Mouse (Mus musculus) neural tube, embryonic 15.5 days (tissue): ENCODE measurements around the gene Cdcp1. TPM values are rescaled to one million over a fixed set of nuclear protein-coding genes. Genes with fewer than 3 reads are reported as not detected.

Experiments used
- ATAC-seq: fragments of 200-750 bp; cut with Nextera tagmentation; 2 replicates; pipeline ENCODE4 v1.8.0; 2017; ENCODE audit warnings: mild to moderate bottlenecking, moderate TSS enrichment, moderate library complexity; ENCODE audit not compliant: low FRiP score
- H3K27ac ChIP-seq: fragments of 300-500 bp; sonication (generic); replicated peaks from 2 replicates; pipeline ENCODE4 v1.5.1; 2015; ENCODE audit warnings: mild to moderate bottlenecking, inconsistent platforms
- H3K27me3 ChIP-seq: fragments of 300-500 bp; sonication (generic); replicated peaks from 2 replicates; pipeline ENCODE4 v1.6.1; 2015; ENCODE audit warnings: inconsistent platforms
- H3K36me3 ChIP-seq: fragments of 300-500 bp; sonication (generic); 2 replicates; pipeline ENCODE4 v1.6.1; 2015; ENCODE audit warnings: inconsistent platforms
- H3K4me1 ChIP-seq: fragments of 300-500 bp; sonication (generic); 2 replicates; pipeline ENCODE4 v1.6.1; 2015; ENCODE audit warnings: inconsistent platforms
- H3K4me2 ChIP-seq: fragments of 300-500 bp; sonication (generic); 2 replicates; pipeline ENCODE4 v1.6.1; 2015; ENCODE audit warnings: inconsistent platforms, mild to moderate bottlenecking, moderate library complexity
- H3K4me3 ChIP-seq: fragments of 300-500 bp; sonication (generic); replicated peaks from 2 replicates; pipeline ENCODE4 v1.5.1; 2015; ENCODE audit warnings: mild to moderate bottlenecking, inconsistent platforms
- H3K9ac ChIP-seq: fragments of 300-500 bp; sonication (generic); replicated peaks from 2 replicates; pipeline ENCODE4 v1.6.1; 2015; ENCODE audit warnings: mild to moderate bottlenecking, inconsistent platforms
- H3K9me3 ChIP-seq: fragments of 300-500 bp; sonication (generic); replicated peaks from 2 replicates; pipeline ENCODE4 v1.6.1; 2016; ENCODE audit warnings: inconsistent platforms
- WGBS: fragments of 180-500 bp; shearing (Covaris S2); methylation state at CpG from one replicate; pipeline ENCODE4 v1.1.7; 2015; ENCODE audit warnings: mixed read lengths; 5-methylcytosine and 5-hydroxymethylcytosine counted together
- polyA plus RNA-seq: library from polyadenylated mRNA; unstranded; fragments of >200 nt; fragmentation: Nextera tagmentation; extraction: Ambion mirVana; gene quantifications from 2 replicates; pipeline ENCODE4 v1.2.1, GENCODE M21; 2015

The Cdcp1 gene
- polyA plus RNA-seq, 1 experiment from 2014 or later: 0.19 TPM

GRCm38 (mm10) chr9:123165781-123166443 is 49.9 kb downstream of the Cdcp1 start:
- 63% methylated on average over 3 of the region's 3 CpGs for WGBS
- no peak for ATAC-seq

GRCm38 (mm10) chr9:123162985-123163694 is 52.7 kb downstream of the Cdcp1 start:
- no peak for ATAC-seq
- Histone ChIP-seq H3K9me3 (no peaks in the 10 kb centered on the region), H3K27ac (no peak overlapping the region), H3K4me3 (no peak overlapping the region), H3K4me1 (no peaks in the 10 kb centered on the region), H3K9ac (no peak overlapping the region), H3K27me3 (no peaks in the 10 kb centered on the region), H3K4me2 (no peak overlapping the region), H3K36me3 (no peaks in the 10 kb centered on the region)
- 92% methylated on average over 4 of the region's 4 CpGs for WGBS

More at GRCm38 (mm10) chr9:123165781-123166443, 49.9 kb downstream of the Cdcp1 start:
- Histone ChIP-seq H3K4me2 (no peak overlapping the region), H3K9me3 (no peaks in the 10 kb centered on the region), H3K9ac (no peak overlapping the region), H3K27me3 (no peaks in the 10 kb centered on the region), H3K36me3 (no peaks in the 10 kb centered on the region), H3K4me1 (no peaks in the 10 kb centered on the region), H3K27ac (no peak overlapping the region), H3K4me3 (no peak overlapping the region)

- Histone ChIP-seq H3K4me1 (no peaks in the 10 kb centered on the region; the same call in 1 of the 2 replicates), H3K9ac (no peak overlapping the region), H3K27ac (no peak overlapping the region), H3K36me3 (no peaks in the 10 kb centered on the region), H3K4me3 (no peak overlapping the region), H3K4me2 (no peak overlapping the region), H3K9me3 (no peaks in the 10 kb centered on the region), H3K27me3 (no peaks in the 10 kb centered on the region)
- no peak for ATAC-seq
- 75% methylated on average over 2 of the region's 2 CpGs for WGBS
These were observed 54.0 kb downstream of the Cdcp1 start for GRCm38 (mm10) chr9:123161792-123162191.

GRCm38 (mm10) chr9:123159330-123159729 is 56.5 kb downstream of the Cdcp1 start:
- Histone ChIP-seq H3K27ac (no peak overlapping the region), H3K4me2 (no peak overlapping the region), H3K36me3 (no peaks in the 10 kb centered on the region), H3K4me3 (no peak overlapping the region), H3K9me3 (no peaks in the 10 kb centered on the region), H3K9ac (no peak overlapping the region), H3K4me1 (no peaks in the 10 kb centered on the region; the same call in 1 of the 2 replicates), H3K27me3 (no peaks in the 10 kb centered on the region)
- 72% methylated on average over 7 of the region's 7 CpGs for WGBS
- ATAC-seq: peak; percentile 57; the same call in 1 of the 2 replicates

GRCm38 (mm10) chr9:123158125-123158836 is 57.6 kb downstream of the Cdcp1 start:
- no peaks in the 10 kb centered on the region for H3K27me3 ChIP-seq
- WGBS: 58% methylated on average over 8 of the region's 8 CpGs
- H3K4me2 ChIP-seq: no peak overlapping the region
- H3K9ac ChIP-seq: no peak overlapping the region
- H3K9me3 ChIP-seq: no peaks in the 10 kb centered on the region
- no peaks in the 10 kb centered on the region; the same call in 1 of the 2 replicates for H3K4me1 ChIP-seq
- H3K4me3 ChIP-seq: no peak overlapping the region
- ATAC-seq: no peak
- no peaks in the 10 kb centered on the region for H3K36me3 ChIP-seq
- no peak overlapping the region for H3K27ac ChIP-seq

GRCm38 (mm10) chr9:123157699-123158098 is 58.1 kb downstream of the Cdcp1 start:
- Histone ChIP-seq H3K36me3 (no peaks in the 10 kb centered on the region), H3K4me2 (no peak overlapping the region), H3K9me3 (no peaks in the 10 kb centered on the region), H3K27me3 (no peaks in the 10 kb centered on the region), H3K27ac (no peak overlapping the region), H3K4me1 (no peaks in the 10 kb centered on the region; the same call in 1 of the 2 replicates), H3K4me3 (no peak overlapping the region), H3K9ac (no peak overlapping the region)
- ATAC-seq: no peak

GRCm38 (mm10) chr9:123156910-123157361 is 58.9 kb downstream of the Cdcp1 start:
- Histone ChIP-seq H3K4me1 (no peaks in the 10 kb centered on the region; the same call in 1 of the 2 replicates), H3K9me3 (no peaks in the 10 kb centered on the region), H3K36me3 (no peaks in the 10 kb centered on the region), H3K4me2 (peak overlapping the region; percentile 35), H3K27me3 (no peaks in the 10 kb centered on the region), H3K27ac (no peak overlapping the region), H3K9ac (no peak overlapping the region), H3K4me3 (0 out of 2 replicates have a peak overlapping the region, but pooled peaks have one; percentile 13)
- 39% methylated on average over 30 of the region's 30 CpGs for WGBS
- ATAC-seq: no peak

GRCm38 (mm10) chr9:123153121-123153520 is 62.7 kb downstream of the Cdcp1 start:
- Histone ChIP-seq H3K4me1 (no peaks in the 10 kb centered on the region; the same call in 1 of the 2 replicates), H3K27me3 (no peaks in the 10 kb centered on the region), H3K9me3 (no peaks in the 10 kb centered on the region), H3K4me3 (no peak overlapping the region), H3K36me3 (no peaks in the 10 kb centered on the region), H3K4me2 (no peak overlapping the region), H3K9ac (no peak overlapping the region), H3K27ac (no peak overlapping the region)
- WGBS: 91% methylated on average over 2 of the region's 2 CpGs
- no peak for ATAC-seq

- Histone ChIP-seq H3K27ac (no peak overlapping the region), H3K4me1 (no peaks in the 10 kb centered on the region; the same call in 1 of the 2 replicates), H3K27me3 (no peaks in the 10 kb centered on the region), H3K36me3 (no peaks in the 10 kb centered on the region), H3K4me2 (no peak overlapping the region), H3K9ac (no peak overlapping the region), H3K9me3 (no peaks in the 10 kb centered on the region), H3K4me3 (no peak overlapping the region)
- 83% methylated on average over 3 of the region's 3 CpGs for WGBS
- no peak for ATAC-seq
These were observed 63.8 kb downstream of the Cdcp1 start for GRCm38 (mm10) chr9:123152026-123152425.

- no peak for ATAC-seq
- 54% methylated on average over 1 of the region's 1 CpGs for WGBS
- H3K27ac ChIP-seq: no peak overlapping the region
These were observed 64.3 kb downstream of the Cdcp1 start for GRCm38 (mm10) chr9:123151561-123151960.

GRCm38 (mm10) chr9:123150241-123151020 is 65.4 kb downstream of the Cdcp1 start, which contains the start of gene Clec3b:
Clec3b (plus strand) TSS chr9:123150946.
- Histone ChIP-seq H3K4me1 (no peaks in the 10 kb centered on the region), H3K9me3 (no peaks in the 10 kb centered on the region), H3K4me2 (no peak within 1 kb of the TSS), H3K9ac (no peak within 1 kb of the TSS), H3K36me3 (peaks cover 4% of the 10 kb centered on the region; the same call in 1 of the 2 replicates), H3K27ac (no peak within 1 kb of the TSS), H3K27me3 (no peaks in the 10 kb centered on the region), H3K4me3 (no peak within 1 kb of the TSS)
- WGBS: 78% methylated on average over 5 of the region's 5 CpGs
- ATAC-seq: no peak

More at GRCm38 (mm10) chr9:123151561-123151960, 64.3 kb downstream of the Cdcp1 start:
- H3K9ac ChIP-seq: no peak overlapping the region
- no peak overlapping the region for H3K4me2 ChIP-seq
- H3K9me3 ChIP-seq: no peaks in the 10 kb centered on the region
- no peak overlapping the region for H3K4me3 ChIP-seq
- H3K27me3 ChIP-seq: no peaks in the 10 kb centered on the region
- no peaks in the 10 kb centered on the region for H3K36me3 ChIP-seq
- no peaks in the 10 kb centered on the region for H3K4me1 ChIP-seq
